Mouse (Mus musculus): ENCODE data around the gene Kctd21.

Kctd21 gene

DNA sequence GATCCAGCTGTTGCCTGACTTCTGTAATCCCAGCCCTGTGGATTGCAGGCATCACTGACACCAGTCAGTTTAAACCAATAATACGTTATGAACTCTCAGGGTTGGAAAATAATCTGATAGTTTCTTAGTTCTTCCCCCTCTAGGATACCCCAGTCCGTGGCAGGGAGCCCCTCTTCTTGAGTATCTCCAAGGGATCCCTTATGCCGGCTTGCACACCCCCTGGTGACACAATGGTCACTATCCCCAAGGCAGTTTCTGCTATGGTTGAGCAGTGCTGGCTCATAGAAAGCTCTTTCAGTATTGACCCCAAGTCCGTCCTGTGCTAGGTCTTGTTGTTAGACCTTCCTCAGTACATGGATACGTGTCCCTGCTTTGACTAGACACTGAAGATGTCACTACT, 16.7 kb downstream of the Kctd21 start:
- DNase-seq (ENCODE audit: low spot score): no peak

DNA sequence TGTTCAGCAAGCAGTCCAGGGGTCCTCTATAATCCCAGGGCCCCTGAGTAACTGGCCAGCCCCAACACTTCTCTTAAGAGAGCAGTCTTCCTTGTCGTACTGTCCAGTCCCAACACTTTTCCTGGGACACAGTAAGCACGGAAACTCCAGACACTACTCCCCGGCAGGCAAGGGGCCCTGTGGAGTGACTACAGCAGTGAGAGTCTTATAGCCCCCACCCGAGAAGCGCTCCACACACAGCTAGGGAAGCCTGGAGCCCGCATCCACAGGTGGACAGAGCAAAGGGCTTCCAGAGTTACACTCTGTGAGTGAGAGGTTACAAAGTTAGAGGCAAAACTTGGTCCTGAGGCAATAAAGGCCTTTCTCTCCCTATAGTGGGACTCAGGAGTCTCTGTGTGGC, 17.3 kb downstream of the Kctd21 start:
- DNase-seq (ENCODE audit: low spot score): no peak

DNA sequence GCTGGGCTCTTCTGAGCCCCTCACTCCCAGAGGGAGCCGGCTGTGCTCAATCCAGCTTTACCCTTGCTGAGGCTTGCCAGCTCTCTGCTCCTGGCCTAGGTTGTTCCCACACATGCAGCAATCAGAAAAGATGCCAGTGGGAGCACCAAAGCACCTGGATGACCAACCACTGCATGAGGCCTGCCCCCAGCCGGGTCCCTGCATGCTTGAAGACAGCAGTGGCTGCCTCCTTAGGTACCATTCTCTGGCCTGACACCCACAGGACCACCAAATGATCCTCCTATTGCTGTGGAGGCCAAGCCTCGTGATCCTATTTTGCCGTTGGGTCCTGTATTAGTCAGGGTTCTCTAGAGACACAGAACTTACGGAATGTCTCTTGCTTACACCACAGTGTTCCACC, 18.8 kb downstream of the Kctd21 start:
- no peak for DNase-seq (ENCODE audit: low spot score)

DNA sequence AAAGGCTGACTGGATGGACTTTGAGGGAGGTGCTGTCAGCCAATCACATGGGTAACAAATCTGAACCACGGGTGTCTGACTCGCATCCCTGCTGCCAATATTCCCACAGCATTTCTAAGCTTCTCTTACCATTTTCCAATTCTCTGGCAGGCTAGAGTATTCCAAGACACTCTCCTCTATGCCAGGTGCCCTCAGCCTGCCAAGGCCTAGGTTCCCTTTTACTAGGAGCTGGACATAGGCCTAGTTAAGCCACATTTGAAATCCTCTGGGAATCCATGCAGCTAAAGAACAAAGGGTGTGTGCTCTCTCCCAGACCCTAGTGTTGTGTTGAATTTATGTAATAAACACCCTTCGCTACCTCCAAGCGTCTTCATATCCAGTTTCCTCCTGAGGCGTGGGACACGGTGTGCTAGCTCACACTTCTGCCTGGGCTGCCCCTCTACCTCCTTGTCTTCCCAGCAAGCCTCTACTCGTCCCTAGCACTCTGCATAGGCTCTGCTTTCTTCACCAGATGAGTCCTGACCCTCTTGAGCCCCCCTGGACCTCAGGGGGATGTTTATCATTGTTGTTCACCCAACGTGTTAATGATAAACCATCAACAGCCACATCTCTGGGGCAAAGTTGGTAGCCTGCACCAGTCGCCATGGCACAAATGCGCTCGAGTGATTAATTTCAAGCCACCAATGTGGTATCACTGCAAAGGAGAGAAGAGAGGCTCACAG, 19.8 kb downstream of the Kctd21 start:
- no peak for DNase-seq (ENCODE audit: low spot score)

DNA sequence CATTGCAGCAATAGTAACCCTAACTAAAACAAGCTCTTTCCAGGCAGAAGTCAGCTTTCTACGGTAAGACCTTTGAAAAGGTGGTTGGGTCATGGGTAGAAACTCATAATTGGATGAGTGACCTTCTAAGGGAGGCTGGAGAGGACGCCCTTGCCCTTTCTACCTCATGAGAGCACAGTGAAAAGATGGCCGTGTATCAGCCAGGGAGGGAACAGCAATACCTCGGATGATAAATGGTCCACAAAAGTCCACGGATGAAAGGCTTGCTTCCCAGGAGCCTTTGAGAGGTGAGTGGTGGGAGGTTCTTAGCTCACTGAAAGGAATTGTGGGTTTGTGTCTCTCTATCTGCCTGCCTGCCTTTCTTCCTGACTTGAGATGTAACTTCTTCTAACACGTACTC, 21.2 kb downstream of the Kctd21 start:
- no peak for DNase-seq (ENCODE audit: low spot score)

DNA sequence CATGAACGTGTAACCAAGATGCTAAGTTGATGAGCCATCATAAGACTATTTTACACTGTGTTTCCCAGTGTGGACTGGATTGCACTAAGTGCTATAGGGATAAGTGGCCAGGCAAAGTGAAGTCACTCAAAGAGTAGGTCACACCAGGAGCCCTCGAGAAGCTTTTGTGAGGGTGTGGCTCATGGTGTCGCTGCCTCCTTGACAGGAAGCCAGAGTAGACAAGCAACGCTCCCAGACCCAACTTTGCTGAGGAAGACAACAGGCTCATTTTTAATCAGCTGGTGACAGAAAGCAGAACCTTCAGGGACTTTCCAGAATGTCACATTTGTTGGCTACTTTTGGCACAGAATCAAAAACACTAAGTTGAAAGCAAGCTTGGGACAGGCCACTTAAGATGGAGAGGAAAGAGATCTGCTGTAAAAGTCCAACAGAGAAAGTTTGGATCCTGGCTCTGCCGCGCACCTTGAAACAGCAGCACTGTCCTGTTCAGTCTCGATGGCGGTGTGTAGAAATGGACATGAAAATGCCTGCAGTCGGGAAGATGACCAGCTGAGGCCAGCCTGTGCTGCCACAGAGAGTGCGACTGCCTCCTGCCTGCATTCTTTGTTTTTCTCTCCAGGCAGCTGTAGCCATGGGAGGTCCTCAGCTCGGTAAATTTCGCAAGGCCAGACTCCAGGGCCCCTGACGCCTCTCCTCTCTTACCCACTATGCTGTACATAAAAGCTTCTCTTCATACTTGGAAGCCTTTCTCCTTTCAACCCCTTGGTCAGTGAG, 23.1 kb downstream of the Kctd21 start:
- no peak for DNase-seq (ENCODE audit: low spot score)

DNA sequence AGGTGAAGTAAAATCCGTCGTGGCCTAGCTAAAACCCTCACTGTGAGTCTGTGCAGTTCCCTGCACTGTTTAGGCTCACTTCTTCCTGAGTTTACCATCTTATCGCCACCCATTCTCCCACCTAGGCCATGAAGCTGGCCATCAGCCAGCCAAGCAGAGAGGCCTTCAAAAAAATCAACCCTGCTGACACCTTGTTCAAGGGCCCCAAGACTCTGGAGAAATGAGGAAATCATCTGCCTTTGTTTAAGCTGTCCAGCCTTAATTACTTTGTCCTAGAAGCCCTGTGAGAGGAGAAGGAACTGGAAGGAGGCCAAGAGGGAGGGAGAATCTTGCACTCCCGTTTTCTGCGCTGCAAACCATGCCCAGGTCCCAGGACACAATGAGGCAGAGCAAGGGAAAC, 24.1 kb downstream of the Kctd21 start:
- DNase-seq (ENCODE audit: low spot score): no peak

DNA sequence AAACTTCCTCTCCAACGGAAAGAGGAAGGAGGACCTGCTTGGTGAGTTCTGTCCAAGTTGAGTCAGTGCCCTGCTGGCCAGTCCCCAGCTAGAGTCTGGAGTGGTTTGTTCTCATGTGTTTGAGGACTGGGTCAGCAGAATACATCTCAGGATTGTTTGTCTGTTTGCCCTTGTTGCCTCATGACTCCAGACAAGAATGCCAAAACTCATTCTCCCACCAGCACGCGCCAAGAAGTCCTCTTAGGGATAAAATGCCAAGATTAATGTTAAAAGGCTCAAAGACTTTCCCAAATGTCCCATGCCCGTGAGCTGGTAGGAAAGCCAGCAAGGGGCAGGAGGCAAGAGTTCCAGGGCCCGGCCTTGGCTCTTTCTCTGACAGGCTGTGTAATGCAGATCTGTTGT, 24.7 kb downstream of the Kctd21 start:
- peak; percentile 59 for DNase-seq (ENCODE audit: low spot score)

DNA sequence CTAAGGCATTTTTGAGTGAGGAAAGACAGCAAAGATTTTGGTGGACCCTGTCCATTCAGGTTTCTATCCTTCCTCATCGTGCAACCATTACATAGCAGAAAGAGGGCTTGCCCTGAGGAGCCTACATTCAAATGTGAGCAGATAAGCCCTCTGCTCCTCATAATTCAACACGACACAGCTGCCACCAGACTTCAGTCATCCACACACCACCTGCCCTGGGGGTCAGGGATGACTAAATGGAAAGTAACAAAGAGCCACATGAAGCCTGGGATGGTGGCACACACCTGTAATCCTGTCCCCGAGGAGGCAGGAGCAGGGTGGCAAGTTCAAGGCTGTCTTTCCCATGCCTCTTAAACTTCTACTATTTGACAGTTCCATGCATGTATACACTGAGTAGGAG, 25.7 kb downstream of the Kctd21 start:
- DNase-seq (ENCODE audit: low spot score): no peak

DNA sequence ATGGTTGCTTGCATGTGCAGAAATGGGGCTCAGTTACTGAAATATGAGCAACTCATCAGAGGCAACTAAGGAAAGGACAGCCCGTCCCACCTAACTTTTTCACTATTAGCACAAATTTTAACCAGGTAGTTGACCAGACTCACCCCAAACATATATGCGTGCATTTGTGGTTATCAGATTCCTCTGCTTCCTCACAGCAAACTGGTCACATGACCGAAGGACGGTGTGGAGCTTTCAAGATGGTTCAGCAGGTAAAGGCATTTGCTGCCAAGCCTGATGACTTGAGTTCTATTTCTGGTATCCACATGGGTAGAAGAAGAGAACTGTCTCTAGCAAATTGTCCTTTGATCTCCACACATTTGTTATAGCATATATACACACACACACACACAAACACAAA, 26.2 kb downstream of the Kctd21 start:
- no peak for DNase-seq (ENCODE audit: low spot score)

DNA sequence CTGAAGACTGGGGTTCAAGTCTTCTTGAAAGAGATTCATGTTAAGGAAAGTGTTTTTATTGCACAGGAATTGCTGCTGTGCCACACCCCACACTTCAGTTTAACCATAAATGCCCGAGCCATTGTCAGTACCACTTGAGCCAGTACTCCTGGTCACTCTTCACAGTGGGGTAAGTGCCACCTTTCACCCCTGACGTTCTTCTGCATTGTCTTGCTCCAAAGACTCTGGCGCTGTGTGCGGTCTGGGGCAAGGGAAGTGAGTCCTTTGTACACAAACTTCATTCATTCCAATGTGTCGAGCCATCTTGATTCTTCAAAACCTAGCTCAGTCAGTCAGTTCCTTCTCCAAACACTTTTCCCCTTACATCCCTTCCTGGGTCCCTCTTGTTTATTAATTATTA, 28.0 kb downstream of the Kctd21 start:
- DNase-seq (ENCODE audit: low spot score): no peak

DNA sequence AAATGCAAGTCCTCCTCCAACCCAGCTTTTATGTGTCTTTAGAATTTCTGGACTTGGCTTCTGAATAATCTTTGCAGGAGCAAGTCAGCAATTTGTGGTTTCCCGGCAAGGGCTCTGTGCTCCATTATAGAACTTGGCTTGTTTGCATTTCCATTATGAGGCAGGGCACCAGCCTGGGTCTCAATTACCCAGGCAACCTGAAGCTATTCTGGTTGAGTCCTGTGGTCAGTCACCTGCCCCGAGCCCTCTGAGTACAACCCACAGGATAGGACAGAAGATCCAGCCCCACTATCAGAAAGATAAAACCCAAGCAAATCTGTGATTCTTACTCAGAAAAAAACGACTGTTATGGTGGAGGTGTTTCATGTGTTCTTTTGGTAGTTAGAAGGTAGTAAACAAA, 28.8 kb downstream of the Kctd21 start:
- no peak for DNase-seq (ENCODE audit: low spot score)

DNA sequence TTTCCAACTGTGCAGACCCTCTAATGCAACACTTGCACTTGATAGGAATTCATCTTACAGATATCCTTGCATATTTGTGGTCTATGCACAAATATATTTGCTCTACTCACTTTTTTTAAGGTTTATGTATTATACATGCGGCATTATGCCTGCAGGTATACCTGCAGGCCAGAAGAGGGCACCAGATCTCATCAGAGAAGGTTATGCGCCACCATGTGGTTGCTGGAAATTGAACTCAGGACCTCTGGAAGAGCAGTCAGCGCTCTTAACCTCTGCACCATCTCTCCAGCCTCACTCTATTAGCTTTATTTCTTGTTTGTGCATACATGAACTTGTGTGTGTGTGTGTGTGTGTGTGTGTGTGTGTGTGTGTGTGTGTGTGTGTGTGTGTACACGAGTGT, 29.3 kb downstream of the Kctd21 start:
- DNase-seq (ENCODE audit: low spot score): no peak

DNA sequence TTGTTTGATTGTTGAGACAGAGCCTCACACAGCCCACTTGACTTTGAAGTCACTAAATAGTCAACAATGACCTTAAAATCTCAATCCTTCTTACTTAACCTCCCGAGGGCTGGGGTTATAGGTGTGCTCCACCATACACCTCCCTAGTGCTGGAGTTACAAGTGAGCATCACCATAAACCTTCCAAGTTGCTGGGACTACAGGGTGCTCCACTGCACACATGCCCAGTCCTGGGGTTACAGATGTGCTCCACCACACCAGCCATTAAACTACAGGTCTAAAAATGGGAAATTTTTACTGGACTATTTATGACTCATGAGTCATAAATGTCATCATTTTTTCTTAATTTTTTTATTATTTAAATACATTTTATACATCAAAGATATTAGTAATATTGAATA, 33.8 kb downstream of the Kctd21 start:
- no peak for DNase-seq (ENCODE audit: low spot score)

DNA sequence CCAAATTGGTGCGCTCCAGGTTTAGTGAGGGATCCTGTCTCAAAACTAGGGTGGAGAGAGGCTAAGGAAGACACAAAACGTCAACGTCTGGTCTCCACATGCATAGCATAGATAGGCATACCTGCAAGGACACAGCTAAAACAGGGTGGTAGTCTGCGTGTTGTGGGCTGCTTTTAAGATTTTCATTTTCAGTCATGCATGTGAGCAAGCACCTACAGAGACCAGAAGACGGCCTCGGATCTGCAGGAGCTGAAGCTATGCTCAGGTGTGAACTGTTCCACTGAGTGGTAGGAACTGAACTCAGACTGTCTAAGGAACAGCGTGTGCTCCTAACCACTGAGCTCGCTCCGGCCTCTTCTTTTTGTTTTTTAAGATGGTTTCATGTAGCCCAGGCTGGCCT, 43.0 kb downstream of the Kctd21 start:
- no peak for DNase-seq (ENCODE audit: low spot score)

DNA sequence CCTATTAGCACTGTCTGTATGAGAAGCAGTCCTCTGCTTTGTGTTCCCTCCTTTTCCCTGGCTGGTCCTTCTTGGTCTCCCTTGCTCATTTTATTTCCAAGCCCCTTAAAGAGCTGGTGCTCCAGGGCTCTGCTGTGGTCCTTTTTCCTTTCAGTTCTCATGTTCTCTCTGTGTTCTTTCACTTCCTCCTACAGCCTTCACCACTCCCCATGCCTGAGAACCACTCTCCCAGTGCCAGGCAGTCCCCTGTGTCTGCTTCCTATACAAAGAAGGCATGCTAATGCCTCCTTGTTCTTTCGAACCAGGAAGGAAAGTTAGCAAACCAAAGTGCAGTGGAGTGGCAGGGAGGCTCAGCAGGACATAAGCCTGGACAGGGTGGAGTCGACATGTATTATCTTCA, 43.8 kb downstream of the Kctd21 start:
- DNase-seq (ENCODE audit: low spot score): no peak

DNA sequence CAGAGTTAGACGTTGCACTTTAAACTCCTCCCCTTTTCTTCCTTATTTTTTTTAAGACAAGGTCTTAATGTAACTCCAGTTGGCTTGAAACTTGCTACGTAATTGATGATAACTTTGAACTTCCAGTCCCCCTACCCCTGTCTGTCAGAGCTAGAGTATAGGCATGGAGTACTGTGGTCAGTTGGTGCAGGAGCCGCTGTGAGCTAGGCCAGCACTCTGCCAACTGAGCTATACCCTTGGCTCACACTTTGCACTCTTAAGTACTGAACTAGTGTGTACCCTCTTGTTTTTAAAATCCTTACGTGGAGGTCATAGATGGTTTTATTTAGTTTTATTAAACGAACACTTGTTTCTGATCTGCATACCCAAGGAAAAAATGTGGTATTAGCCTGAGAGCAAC, 47.2 kb downstream of the Kctd21 start:
- no peak for DNase-seq (ENCODE audit: low spot score)

DNA sequence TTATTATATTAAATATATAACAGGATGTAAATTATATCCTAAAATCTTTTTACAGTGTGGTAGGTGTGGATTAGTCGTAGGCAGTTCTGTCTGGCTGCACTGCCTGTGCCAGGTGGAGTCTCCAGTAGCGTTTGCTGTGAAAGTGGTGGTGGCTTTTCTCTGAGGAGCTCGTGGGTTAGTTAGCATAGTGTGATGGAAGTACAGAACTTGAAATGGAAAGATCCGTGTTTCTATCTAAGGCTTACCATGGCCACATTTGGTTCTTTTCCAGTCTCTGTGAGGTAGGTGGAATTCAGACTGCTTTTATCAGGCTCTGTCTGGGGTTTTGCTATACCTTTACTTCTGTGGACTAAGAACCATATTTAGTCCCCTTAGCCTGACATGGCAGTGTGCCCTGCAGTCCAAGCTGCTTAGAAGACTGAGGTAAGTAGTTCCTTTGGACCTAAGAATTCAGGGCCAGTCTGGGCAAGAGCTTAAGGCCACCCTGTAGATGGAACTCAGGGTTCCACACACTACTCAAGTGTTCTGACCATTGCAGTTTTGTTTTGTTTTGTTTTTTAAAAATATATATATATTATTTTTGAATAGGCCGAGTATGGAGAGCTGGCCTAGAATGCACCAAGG, 48.5 kb downstream of the Kctd21 start:
- no peak for DNase-seq (ENCODE audit: low spot score)

DNA sequence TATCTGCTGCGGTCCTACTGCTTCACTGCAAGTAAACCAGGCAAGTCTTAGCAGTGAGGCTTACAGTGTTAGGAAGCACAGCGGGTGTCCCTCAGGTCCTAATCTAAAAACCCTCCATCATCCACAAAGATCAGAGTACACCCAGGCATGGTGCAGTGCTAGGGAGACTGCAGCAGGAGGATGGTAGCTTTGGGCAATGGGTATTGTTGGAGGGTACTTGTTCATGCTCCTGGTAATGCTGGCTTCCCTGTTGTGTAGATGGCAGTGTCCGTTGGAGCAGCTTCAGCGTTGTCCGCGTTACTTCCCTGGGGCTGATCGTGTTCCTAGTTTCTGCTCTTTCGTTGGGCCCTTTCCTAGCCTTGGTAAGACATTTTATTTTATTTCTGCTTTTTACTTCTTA, 50.5 kb downstream of the Kctd21 start:
- DNase-seq (ENCODE audit: low spot score): no peak

DNA sequence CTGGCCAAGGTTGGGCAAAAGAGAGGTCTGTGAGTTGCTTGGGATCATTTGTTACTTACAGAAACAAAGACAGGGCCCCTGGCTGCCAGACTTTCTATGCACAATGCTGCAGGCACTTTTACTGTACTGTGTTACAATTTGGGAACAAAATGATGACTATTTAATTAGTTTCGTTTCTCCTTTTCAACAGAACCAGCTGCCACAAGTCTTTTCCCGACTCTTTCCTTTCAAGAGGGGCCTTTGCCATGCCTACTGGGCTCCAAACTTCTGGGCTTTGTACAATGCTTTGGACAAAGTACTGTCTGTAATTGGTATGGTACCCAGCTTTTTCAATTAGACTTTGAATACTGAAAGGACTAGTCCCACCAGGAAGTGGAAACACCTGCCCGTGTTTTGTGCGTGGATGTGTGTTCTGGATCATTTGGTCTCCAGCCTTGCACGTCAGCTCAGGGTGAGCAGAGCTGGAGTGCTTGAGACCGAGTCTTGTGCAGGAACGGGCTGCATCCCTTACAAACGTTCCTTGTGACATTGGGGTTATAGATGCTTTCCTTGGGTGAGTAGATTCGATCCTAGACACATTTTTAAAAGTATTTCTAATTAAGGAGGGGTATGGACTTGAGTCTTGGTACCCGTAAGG, 51.5 kb downstream of the Kctd21 start:
- DNase-seq (ENCODE audit: low spot score): no peak

DNA sequence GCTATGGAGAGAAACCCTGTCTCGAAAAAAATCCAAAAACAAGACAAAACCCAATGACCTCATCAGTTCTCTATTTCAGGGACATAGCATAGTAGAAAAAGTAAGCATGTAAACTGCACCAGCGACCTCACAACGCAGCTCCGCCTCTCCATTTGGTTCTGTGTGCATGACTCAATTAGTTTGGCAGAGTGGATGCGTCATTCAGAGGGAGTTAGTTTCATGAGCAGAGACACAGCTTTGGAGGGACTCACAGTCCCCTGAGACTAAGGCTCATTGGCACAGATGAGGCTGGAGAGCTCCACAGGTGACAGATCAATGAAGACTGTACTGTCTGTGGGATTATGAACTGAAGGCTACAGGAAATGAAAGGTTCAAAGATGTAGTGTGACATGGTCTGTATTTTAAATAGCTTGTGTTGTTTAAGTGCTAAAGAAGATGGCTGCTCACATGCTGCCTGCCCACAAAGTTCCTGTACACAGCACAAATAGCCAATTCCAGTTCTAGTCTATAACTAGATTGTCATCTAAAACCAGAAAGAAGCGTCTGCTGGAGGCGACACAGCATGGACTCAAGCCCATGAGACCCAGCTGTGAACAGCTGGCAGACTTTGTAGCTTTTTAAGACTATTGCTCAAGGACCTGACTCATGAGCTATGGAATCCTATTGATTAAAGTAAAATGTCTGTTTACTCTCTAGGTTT, 54.1 kb downstream of the Kctd21 start:
- DNase-seq (ENCODE audit: low spot score): no peak

DNA sequence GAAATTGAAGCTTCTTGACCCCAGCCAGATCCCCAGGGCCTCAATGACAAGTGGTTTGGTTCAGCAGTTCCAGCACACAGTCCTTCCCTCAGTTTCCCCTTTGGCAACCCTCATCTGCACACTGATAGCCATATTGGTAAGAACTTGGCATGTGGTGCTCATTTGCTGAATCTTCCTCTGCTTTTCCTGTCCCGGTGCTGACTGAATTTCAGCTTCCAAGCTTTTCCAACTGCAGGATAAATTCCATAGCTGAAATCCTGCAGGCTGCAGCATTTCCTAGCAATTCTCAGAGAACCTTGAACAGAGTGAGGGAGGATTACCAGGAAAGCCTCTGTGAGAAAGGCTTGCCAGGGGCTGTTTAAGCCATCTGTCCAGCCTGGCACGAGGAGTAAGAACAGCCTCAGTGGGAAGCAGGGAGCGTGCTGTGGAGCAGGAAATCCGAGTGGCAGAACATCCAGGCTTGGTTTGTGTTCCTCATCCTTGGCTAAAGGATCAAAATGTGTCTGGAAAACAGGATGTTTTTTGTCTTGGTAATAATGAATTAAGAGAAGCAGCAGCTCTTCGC, 54.8 kb downstream of the Kctd21 start:
- no peak for DNase-seq (ENCODE audit: low spot score)

Data from ovary, postnatal 36 days (tissue).